Mouse (Mus musculus) yolk sac, embryonic 10.5 days (tissue): ENCODE results near the gene Gm42906.
A peak's percentile ranks its signal among the peaks of the same experiment; 100 is the strongest.

Experiments used
- DNase-seq: peaks from one replicate; pipeline ENCODE4 v3.0.0-alpha.2; 2017; ENCODE audit warnings: low spot score

Gm42906 gene

DNA sequence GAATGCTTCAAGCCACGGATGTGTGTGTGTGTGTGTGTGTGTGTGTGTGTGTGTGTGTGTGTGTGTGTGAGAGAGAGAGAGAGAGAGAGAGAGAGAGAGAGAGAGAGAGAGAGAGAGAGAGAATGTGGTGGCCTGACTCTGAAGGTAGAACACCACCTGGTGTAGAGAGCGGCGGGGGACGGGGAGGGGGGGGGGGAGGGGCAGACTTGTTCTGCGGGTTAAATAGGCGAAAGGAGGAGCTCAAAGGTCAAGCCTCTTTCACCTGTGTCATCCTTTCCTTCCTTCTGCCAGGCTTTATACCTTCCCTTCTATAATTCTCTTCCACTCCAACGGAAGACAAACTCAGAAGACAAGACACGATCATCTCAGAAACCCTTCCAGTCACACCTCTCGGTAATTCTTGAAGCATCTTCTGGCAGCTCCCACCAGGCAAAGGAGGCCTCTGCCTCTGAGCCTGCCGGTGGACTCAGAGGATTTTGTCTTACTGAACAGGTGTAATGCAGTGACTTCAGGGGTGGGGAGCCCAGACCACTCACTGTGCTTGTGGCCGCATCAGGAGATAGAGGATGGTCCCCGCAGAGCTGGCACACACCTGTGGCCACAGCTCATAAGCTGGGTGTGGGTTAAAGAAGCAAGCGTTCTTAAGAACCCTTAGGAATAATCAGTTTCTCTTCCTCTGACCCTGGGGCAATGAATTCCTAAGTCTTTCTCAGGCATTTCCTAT lies 195.2 kb downstream of the Gm42906 start:
- DNase-seq, result peak; percentile 27

DNA sequence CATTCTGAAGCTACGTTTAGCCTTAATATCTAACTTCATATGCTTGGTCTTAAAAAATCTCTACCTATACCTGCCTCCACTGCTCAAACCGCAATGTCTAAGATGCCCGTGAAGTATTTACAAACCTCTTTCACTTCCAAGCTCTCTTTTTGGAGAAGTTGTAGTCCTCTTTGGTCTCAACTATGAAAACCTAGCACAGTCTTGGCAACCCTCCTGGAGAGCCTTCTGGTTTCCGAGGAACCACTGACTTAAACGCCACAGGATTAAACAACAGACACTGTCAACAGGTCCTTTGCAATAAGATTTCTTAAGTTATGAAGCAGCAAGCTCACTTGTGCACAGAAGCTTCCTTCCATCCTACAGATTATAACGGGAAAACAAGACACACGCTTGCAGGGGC lies 196.1 kb downstream of the Gm42906 start:
- no peak for DNase-seq

- no peak for DNase-seq
These were observed 196.6 kb downstream of the Gm42906 start for GRCm38 (mm10) chr5:151231411-151231810.

- DNase-seq, result no peak
These were observed 197.5 kb downstream of the Gm42906 start for GRCm38 (mm10) chr5:151230427-151230826.

GRCm38 (mm10) chr5:151228367-151229005 lies 199.5 kb downstream of the Gm42906 start:
- no peak for DNase-seq

DNA sequence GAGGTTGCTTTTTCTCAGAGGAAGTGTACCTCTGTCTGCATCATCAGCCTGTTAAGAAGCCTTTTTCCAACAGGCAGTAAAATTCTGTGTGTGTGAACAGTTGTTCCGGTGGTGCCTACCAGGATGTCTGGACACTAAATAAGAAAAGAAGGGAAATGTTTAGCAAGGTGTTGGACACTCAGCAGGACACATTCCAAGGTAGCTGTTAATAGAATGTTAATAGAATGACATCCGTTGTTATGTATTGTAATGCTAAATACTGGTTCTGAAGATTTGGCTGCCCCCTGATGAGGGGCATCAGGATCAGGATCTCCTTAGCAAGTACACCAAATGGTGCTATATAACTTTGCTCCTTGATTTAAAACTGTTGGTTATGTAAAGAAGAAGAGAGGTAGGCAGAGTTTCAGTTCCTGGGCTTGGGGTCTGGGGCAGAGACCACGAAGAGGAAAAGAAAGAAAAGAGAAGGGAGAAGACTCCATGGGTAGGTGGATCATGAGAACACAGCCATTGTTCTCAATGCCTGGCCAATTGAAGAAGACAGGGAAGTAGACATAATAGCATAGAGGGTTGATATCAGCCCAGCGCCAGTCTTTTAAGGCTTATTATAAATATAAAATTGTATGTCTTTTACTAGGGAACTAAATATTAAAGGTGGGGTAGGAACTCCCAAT lies 204.1 kb downstream of the Gm42906 start:
- no peak for DNase-seq

DNA sequence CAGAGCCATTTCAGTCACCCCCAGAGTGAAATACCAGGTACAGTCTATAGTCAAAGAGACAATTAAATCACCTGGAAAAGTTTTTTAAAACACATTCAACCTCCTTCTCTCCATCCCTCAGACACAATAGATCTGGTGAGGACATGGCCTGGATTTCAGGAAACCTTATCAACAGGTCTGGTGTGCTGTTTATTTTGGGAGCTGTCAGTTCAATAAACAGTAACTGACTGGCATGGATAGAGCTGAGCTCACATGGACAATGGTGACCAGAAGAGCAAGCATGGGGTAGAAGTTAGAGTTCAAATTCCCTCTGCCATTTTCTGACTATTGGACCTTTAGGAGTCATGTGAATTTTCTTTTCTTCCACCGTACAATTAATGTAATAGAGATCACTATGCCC lies 205.2 kb downstream of the Gm42906 start:
- DNase-seq, result no peak

DNA sequence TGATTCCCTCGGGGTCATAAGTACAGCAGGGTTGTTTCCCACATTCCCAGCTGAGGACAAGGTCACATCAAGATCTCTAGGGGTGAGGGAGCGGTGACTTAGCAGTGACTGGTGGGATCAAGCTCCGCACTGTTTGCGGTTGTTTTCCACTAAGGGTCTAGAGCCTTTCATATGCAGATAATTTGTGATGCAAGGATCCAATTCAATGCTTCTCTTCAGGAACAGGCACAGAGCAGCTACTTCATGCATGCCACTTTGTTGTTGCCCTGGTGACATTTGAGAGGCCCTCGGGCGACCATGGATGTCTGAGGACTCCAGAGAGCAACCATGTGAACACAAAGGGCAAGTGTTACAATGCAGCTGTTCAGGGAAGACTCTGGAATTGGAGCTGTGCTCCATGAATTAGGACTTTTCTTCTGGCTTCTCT lies 209.3 kb downstream of the Gm42906 start:
- no peak for DNase-seq

DNA sequence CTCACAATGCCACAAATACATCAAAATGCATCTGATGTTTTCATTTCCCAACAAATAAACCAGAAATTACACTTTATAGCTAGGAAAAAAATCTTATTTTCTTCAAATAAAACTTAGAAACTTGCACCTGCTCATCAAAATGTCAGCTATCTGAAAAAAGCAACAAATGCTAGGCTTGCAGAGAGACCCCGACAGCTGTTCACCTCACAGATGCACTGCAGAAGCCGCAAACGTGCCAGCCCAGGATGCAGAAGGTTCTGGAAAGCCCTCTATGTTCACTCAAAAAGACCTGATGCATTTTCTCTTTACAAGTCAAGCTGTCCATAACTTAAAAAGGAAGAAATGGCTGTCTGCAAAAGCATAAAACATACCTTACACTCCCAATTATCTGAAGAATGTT lies 214.9 kb downstream of the Gm42906 start:
- DNase-seq, result no peak

DNA sequence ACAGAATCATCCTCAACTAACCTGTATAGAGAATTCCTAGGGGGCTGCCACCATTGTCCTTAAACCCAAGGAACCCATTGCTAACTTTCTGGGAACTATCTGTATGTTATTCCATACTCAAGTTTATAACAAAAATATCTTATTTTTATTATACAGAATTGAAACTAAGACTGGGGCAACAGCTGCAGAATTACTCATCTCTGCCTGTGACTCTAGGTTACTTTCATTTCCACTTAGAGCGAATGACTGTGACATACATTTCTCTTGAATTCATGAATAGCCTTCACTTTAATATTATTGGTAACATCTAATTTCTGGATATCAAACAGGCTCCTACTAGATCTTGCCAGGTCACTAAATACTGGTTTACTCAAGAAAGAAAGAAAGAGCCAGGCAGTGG lies 217.1 kb downstream of the Gm42906 start:
- DNase-seq, result no peak

DNA sequence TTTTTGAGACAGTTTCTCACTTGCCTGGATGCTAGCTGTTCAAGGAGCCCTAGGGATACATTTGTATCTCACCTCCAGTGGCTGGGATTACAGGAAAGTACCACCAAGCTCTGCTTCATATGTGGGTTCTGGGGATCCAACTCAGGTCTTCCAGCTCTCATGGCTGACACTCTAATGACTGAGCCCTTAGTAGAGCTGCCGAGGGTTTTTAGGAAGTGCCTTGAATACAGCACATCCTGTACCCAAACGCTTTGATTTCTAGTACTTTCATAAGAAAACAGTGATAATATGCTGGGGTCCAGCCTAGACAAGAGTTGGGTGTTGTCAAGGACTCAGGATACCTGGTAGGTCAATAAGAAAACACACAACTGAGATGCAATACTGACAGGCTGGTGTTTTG lies 217.9 kb downstream of the Gm42906 start:
- no peak for DNase-seq

- no peak for DNase-seq
These were observed 222.9 kb downstream of the Gm42906 start for GRCm38 (mm10) chr5:151205017-151205416.

DNA sequence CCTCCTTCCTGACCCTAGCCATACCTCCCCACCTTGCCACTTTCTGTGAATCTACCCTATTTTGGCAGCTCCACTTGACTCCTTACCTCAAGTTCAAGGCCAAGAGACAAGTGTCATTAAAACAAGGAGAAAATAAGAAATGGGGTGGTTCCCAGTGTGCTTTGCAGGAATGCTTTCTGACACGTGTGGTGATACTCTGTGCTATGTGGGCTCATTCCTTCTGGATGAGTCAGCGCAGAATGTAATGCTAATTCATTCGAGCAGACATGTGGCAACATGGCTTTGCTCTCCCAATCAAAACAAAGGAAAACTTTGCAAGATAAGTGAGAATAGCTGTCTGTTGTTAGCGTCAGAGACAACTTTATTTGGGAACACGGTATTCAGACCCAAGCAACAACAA lies 225.0 kb downstream of the Gm42906 start:
- DNase-seq, result no peak

GRCm38 (mm10) chr5:151201220-151201619 lies 226.7 kb downstream of the Gm42906 start:
- DNase-seq, result no peak

- DNase-seq, result no peak
These were observed 228.7 kb downstream of the Gm42906 start for GRCm38 (mm10) chr5:151199235-151199634.

GRCm38 (mm10) chr5:151196603-151197272 lies 231.2 kb downstream of the Gm42906 start:
- DNase-seq, result no peak

DNA sequence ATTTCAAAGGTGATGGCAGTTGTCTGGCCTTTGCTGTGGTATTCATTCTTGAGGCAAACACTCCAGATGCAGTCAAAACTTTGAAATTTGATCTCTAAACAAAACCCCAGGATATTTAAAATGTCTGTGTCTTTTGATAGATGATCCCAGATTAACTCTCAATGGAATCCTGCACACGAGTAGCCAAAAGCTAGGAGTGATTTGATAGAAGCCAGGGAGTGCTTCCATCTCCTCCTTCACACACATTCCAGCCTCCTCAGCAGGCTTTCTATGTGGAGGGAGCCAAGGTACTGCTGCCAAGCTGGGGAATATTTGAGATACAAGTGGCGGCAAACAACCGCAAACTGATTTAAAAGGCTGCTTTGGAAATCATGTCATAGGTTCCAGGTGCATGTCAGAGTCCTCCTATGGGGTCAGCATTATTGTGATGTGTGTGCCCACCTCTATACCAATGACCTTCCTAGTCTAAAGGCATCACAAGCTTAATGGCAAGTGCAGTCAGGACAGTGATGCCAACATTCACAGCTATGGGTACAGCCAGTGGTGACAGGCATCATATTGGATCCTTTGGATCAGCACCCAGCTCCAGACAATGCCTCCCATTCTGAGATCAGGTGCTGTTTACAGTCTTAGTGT lies 234.0 kb downstream of the Gm42906 start:
- no peak for DNase-seq

DNA sequence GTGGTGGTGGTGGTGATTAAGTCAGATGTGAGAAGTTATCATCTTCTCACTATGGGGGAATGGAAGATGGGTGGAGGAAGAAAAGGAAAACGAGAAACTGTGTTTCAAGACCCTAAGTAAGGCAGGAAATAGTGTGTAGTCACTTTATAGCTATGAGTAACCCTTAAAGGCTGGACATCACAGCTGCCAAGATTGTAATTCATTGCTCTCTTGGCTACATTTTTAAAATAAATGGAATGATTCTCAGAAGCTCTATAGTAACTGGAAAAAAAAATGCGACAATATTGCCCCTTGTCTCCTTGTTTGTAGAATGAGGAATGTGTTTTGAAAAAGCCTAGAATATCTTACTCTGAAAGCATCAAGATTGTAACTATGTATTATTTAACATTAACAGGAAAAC lies 235.7 kb downstream of the Gm42906 start:
- DNase-seq, result no peak

DNA sequence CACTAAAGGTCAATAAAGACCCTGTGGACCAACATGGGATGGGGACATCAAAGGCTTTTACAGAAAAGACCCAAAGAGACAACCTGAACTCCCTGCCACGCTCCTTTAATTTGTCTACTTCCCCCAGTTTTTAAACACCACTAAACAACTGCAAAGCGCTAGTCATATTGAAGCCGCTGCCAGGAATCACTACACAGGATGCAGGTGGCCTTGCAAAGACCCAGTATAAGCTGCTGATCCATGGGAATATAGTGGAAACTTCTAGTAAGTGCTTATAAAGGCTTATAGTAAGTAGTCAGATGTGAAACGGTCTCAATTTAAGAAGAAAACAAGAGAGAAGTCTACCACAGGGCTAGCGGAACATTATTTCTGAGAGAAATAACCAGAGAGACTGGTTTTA lies 237.2 kb downstream of the Gm42906 start:
- no peak for DNase-seq

DNA sequence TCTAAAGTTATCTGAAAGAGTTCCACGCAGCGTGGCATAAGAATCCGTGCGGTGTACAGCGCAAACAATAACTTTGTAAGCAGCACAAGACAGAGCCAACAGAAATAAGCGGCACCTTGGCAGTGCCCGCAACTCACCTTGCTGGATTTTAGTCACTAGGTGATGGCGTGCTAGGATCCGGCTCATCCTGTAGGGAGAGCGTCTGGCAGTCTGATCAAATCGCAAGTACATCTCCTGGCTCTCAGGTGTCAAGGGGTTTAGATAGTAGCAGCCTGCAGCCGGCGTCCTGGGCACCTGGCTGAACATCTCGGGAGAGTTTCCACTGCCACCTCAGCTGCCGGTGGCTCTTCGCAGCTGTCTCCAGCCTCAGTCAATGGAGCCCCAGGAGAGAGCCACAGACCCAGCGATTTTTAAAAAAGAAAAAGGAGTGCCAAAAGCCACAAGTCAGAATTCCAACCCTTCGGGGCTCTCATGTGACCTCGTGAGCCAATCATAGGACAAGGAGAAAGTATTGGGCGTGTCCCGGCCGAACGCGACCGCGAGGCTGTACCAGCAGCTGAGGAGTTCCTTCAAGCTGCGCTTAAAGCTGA lies 238.1 kb downstream of the Gm42906 start:
- peak; percentile 86 for DNase-seq

DNA sequence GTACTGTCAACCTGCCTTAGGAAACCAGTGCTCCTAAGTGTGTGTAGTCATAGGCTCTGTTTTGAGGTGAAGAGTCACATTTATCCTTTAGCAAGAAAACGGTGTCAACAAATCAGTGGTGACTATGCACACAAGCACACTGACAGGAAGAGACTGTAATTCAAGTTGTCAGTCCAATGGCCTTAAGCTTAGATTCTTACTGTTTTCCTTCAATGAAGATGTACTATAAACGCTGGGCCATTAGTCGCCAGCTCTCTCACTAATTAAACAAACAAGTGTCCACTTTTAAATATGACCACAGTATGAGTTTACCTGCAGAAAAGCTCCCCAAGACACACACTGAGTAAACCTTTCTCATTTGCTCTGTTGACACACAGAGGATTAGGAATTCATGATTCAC lies 238.6 kb downstream of the Gm42906 start:
- DNase-seq, result no peak

- no peak for DNase-seq
These were observed 239.3 kb downstream of the Gm42906 start for GRCm38 (mm10) chr5:151188659-151189058.
